9 mouse cellular contexts compared by ENCODE assay signal in the genomic region with DNA sequence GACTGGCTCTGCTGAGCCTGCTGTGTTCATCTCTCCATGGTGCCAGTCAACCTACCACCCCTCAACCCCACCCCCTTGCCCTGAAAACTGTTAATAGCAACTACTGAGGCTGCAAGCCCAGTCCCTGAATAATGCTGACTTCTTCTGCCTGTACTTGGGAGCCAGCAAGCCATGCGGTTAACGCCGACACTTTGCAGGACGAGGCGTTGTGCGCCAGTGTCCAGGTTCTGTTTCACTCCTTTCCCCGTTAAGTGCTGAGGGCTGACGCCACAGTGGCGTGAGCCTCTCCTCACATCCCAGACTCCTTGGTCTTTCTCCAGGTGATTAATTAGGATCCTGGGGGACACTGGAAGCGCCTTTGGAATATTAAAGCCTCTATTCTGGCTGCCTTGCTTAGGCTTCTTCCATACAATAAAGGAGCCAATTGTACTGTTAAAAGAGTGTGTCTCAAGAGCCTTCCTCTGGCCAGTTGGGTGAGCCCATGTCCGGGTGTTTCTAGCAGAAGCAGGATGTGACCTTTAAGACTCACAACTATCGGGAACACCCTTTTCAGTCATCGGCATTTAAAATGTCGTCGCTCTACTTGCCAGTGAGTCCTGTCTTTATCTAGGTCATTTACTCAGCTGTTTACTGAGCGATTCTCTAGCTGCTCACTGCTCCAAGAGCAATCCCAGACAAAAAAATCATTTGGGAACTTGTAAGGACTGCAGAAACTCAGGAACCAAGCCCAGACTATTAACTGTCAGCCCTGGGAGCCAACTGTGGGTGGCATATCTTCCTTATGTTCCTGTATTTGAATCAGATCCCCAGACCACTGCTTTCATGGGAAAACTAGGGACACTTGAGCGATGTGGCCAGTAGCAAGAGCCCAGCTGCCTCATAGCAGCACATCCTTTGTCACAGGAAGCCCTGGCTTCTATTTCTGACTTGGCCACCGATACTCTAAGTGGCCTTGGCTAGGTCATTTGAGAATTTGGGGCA. TPM values are rescaled to one million over a fixed set of nuclear protein-coding genes. Genes with fewer than 3 reads are reported as not detected.
DNase-seq lines count a peak whose midpoint lies in the region; ATAC-seq lines count a peak whose summit lies in the region.
"Had no signal": no experiment of that assay in that cellular context is flagged by ENCODE, and none has a peak within 500 bp of the region (broad histone marks: within the 10 kb centered on the region; RNA-seq: fewer than 3 reads in every experiment).

No protein-coding gene starts in this region.

- peak; percentile 23 for DNase-seq in cerebellum, adult 9-11 months
- DNase-seq in cerebellum, adult 11 months = no peak
- peak; percentile 73 to 77 for DNase-seq in heart, postnatal 10 days
- no peak for DNase-seq in spleen, adult 18-20 months
- no peak for DNase-seq in spleen, postnatal 36 days (ENCODE audit: low spot score in 2 of 2)

- WGBS in midbrain, embryonic 16.5 days = 71% methylated on average over 18 of the region's 18 CpGs
- WGBS in midbrain, embryonic 13.5 days = 79% methylated on average over 18 of the region's 18 CpGs
- WGBS in neural tube, embryonic 15.5 days = 60% methylated on average over 18 of the region's 18 CpGs

- no peaks in the 10 kb centered on the region for H3K9me3 ChIP-seq in midbrain, embryonic 16.5 days (replicated peaks; ENCODE audit: control insufficient read depth, low read length, poor library complexity, severe bottlenecking)
- H3K9me3 ChIP-seq in midbrain, embryonic 13.5 days = no peaks in the 10 kb centered on the region
- no peaks in the 10 kb centered on the region for H3K9me3 ChIP-seq in neural tube, embryonic 15.5 days (replicated peaks)
- H3K9me3 ChIP-seq: neural tube, embryonic 12.5 days had no signal

- no peak overlapping the region for H3K27ac ChIP-seq in midbrain, embryonic 16.5 days (ENCODE audit: low read length)
- H3K27ac ChIP-seq in midbrain, embryonic 13.5 days = no peak overlapping the region
- H3K27ac ChIP-seq in neural tube, embryonic 15.5 days (replicated peaks) = peak overlapping the region; percentile 78
- H3K27ac ChIP-seq: neural tube, embryonic 12.5 days had no signal

- ATAC-seq in midbrain, embryonic 16.5 days = peak; percentile 19; the same call in 1 of the 2 replicates
- ATAC-seq in midbrain, embryonic 13.5 days = no peak
- ATAC-seq in neural tube, embryonic 15.5 days (ENCODE audit: low FRiP score) = peak; percentile 79

- H3K4me1 ChIP-seq in midbrain, embryonic 16.5 days (ENCODE audit: control insufficient read depth, insufficient read depth, low read length) = peaks cover 7% of the 10 kb centered on the region
- peaks cover 25% of the 10 kb centered on the region for H3K4me1 ChIP-seq in midbrain, embryonic 13.5 days (replicated peaks)
- H3K4me1 ChIP-seq in neural tube, embryonic 15.5 days = peaks cover 21% of the 10 kb centered on the region

- H3K27me3 ChIP-seq in midbrain, embryonic 16.5 days (ENCODE audit: control insufficient read depth, insufficient read depth, low read depth, low read length) = no peaks in the 10 kb centered on the region
- H3K27me3 ChIP-seq in midbrain, embryonic 13.5 days = no peaks in the 10 kb centered on the region
- no peaks in the 10 kb centered on the region for H3K27me3 ChIP-seq in neural tube, embryonic 15.5 days (replicated peaks)
- H3K27me3 ChIP-seq: neural tube, embryonic 12.5 days had no signal

- H3K9ac ChIP-seq in midbrain, embryonic 16.5 days (ENCODE audit: low read depth, low read length) = no peak overlapping the region
- H3K9ac ChIP-seq in midbrain, embryonic 13.5 days (replicated peaks) = no peak overlapping the region
- H3K9ac ChIP-seq in neural tube, embryonic 15.5 days (replicated peaks) = no peak overlapping the region
- H3K9ac ChIP-seq: neural tube, embryonic 12.5 days had no signal

- H3K4me3 ChIP-seq in midbrain, embryonic 16.5 days (ENCODE audit: low read depth, low read length) = no peak overlapping the region
- no peak overlapping the region for H3K4me3 ChIP-seq in midbrain, embryonic 13.5 days (replicated peaks)
- no peak overlapping the region for H3K4me3 ChIP-seq in neural tube, embryonic 15.5 days (replicated peaks)
- H3K4me3 ChIP-seq: neural tube, embryonic 12.5 days had no signal

- H3K36me3 ChIP-seq in midbrain, embryonic 16.5 days (ENCODE audit: control insufficient read depth, insufficient read depth, low read length) = no peaks in the 10 kb centered on the region
- H3K36me3 ChIP-seq in midbrain, embryonic 13.5 days = no peaks in the 10 kb centered on the region
- H3K36me3 ChIP-seq in neural tube, embryonic 15.5 days = no peaks in the 10 kb centered on the region
- H3K36me3 ChIP-seq: neural tube, embryonic 12.5 days had no signal

- intact Hi-C loops in heart, postnatal 10 days (cut with DNase I) = no loop called here

- no peak overlapping the region for H3K4me2 ChIP-seq in midbrain, embryonic 16.5 days (ENCODE audit: low read length)
- no peak overlapping the region for H3K4me2 ChIP-seq in midbrain, embryonic 13.5 days (replicated peaks)
- no peak overlapping the region for H3K4me2 ChIP-seq in neural tube, embryonic 15.5 days
- H3K4me2 ChIP-seq: neural tube, embryonic 12.5 days had no signal

RNA-seq across cellular contexts. Expression of a gene that starts 59.1 kb away (rescaled TPM):
- 15.4 and 18.3 TPM in 2 replicates for polyA plus RNA-seq in midbrain, embryonic 16.5 days (2015; fragmentation: Nextera tagmentation; extraction: Ambion mirVana)
- 5.9 and 7.1 TPM in 2 replicates for polyA plus RNA-seq in midbrain, embryonic 13.5 days (2015; fragmentation: Nextera tagmentation; extraction: Ambion mirVana)
- 10 to 100 TPM; 72.2 to 86.1 TPM for total RNA-seq in heart, postnatal 10 days (2021)
- 21.9 and 24.6 TPM in 2 replicates for polyA plus RNA-seq in neural tube, embryonic 15.5 days (2015; fragmentation: Nextera tagmentation; extraction: Ambion mirVana)

Comparison
In these comparisons a context has a peak if more than half of its experiments do, and no peak if none do; other contexts are left out.
1. DNase-seq: peak in cerebellum, adult 9-11 months (single experiment) and heart, postnatal 10 days (2 of 2); none in cerebellum, adult 11 months (single experiment), spleen, adult 18-20 months (0 of 2) and spleen, postnatal 36 days (0 of 2).